Mouse (Mus musculus) olfactory bulb, adult 2 months (tissue): Measurements from ENCODE around the gene Atp2a1.

Experiments
- CTCF ChIP-seq: fragments of 200-500 bp; IDR thresholded peaks from 2 replicates; pipeline ENCODE4 v1.5.1; 2012; ENCODE audit warnings: low read depth, mild to moderate bottlenecking, low read length, moderate library complexity; ENCODE audit not compliant: insufficient read depth
- POLR2A ChIP-seq: fragments of 200-500 bp; IDR thresholded peaks from 2 replicates; pipeline ENCODE4 v1.6.1; 2012; ENCODE audit warnings: mild to moderate bottlenecking, low read depth, low read length, moderate library complexity; ENCODE audit not compliant: insufficient read depth

DNA sequence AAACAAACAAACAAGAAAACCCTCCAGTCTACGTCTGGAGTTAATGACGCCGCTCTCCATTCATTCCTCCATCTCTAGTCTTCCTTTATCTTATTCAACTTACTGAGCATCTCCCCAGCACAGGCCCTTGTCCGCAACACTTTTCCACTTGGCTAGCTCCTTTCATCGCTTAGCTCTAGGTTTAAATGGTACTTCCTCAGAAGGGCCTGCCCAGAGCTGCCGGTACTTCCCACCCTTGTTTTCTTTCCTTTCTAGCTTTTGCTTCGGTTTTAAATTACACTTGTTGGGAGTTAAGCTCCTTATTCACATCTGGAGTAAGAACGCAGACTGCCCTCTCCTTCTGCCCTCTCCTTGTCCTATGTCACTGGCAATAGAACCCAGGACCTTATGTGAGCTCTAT is 45.9 kb downstream of the Atp2a1 start:
- TF ChIP-seq CTCF: no peak
- TF ChIP-seq POLR2A: no peak
